Mouse (Mus musculus): ENCODE results near the gene Crkl. TPM values are rescaled to one million over a fixed set of nuclear protein-coding genes. Genes with fewer than 3 reads are reported as not detected.

Crkl gene
- polyA plus RNA-seq, 1 experiment: 56.5 TPM

DNA sequence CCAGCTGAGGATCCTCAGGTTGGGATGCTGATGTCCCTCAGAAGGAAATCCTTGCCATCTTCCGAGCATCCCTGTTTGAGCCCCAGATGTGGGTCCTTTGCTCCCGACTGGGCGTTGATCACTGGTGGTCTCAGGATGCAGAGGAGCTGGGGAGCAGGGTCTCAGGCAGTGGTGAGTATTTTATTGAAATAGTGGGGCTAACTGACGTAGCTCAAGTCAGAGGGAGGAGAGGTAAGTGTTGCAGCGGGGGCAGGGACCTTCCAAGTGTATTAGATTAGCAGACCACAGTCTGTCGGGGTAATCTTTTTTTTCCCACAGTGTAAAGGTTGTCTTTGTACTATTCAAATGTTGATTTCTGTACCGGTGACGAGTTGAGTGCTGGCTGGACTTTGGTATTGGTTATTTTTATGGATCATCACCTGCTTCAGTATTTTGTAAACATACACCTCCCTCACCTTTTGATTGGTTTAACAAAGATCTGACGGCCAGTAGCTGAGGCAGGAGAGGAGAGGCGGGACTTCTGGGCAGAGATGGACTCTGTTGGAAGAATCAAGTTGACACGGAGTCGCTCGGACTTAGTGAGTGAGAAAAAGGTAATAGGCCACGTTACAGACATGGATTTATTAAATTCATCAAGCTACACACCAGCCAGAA is 81.0 kb downstream of the Crkl start:
- Histone ChIP-seq H3K4me1 (ENCODE audit: control insufficient read depth, insufficient read depth, low read length) (peaks cover 6% of the 10 kb centered on the region), H3K4me3 (replicated peaks; ENCODE audit: extremely low read depth, low read depth, low read length) (no peak overlapping the region)
- no peak for DNase-seq
- WGBS: 69% methylated on average over 14 of the region's 14 CpGs
- TF ChIP-seq CTCF (IDR thresholded peaks at IDR 0.05; ENCODE audit: insufficient read depth, low read length): no peak
- no peak for TF ChIP-seq POLR2A (IDR thresholded peaks at IDR 0.05; ENCODE audit: borderline replicate concordance, extremely low read depth, low read depth, low read length)

DNA sequence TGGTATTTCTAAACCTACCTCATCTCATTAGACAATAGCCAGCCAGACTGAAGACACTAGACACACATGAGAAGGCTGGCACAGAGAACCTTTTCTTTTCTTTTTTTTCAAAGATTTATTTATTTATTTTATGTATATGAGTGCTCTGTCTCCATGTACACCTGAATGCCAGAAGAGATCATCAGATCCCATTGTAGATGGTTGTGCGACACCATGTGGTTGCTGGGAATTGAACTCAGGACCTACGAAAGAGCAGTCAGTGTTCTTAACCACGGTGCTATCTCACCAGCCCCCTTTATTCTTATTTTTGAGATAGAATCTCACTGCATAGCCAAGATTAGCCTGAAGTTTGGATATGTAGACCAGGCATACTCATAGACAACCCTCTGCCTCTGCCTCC is 84.8 kb downstream of the Crkl start:
- no peak for TF ChIP-seq POLR2A (IDR thresholded peaks at IDR 0.05; ENCODE audit: borderline replicate concordance, extremely low read depth, low read depth, low read length)
- no peak for TF ChIP-seq CTCF (IDR thresholded peaks at IDR 0.05; ENCODE audit: insufficient read depth, low read length)
- no peak overlapping the region for H3K4me3 ChIP-seq (replicated peaks; ENCODE audit: extremely low read depth, low read depth, low read length)
- 0 out of 2 replicates have a peak, but pooled peaks cover under 1% of the 10 kb centered on the region for H3K4me1 ChIP-seq (ENCODE audit: control insufficient read depth, insufficient read depth, low read length)
- 93% methylated on average over 3 of the region's 3 CpGs for WGBS
- no peak for DNase-seq

Other genes with a start within 250 kb of the Crkl start
- 40.4 and 51.2 TPM in 2 replicates for gene Ube2l3, start 249.3 kb upstream of the Crkl start, polyA plus RNA-seq (2012; rRNA removed)
- 0.02 and 0.07 TPM in 2 replicates for gene Rimbp3, start 243.4 kb upstream of the Crkl start, polyA plus RNA-seq (2012; rRNA removed)
- 2.0 and 2.2 TPM in 2 replicates for gene Hic2, start 218.4 kb upstream of the Crkl start, polyA plus RNA-seq (2012; rRNA removed)
- gene Tmem191c, start 175.9 kb upstream of the Crkl start, polyA plus RNA-seq (2012; rRNA removed): 7.0 and 8.6 TPM in 2 replicates
- gene Serpind1, start 120.6 kb upstream of the Crkl start, polyA plus RNA-seq (2012; rRNA removed): 0.93 and 1.7 TPM in 2 replicates
- gene Snap29, start 46.0 kb upstream of the Crkl start, polyA plus RNA-seq (2012; rRNA removed): 4.6 and 7.3 TPM in 2 replicates
- gene Pi4ka, start 45.7 kb upstream of the Crkl start, polyA plus RNA-seq (2012; rRNA removed): 38.0 and 55.9 TPM in 2 replicates
- 2.5 and 2.6 TPM in 2 replicates for gene Aifm3, start 37.6 kb downstream of the Crkl start, polyA plus RNA-seq (2012; rRNA removed)
- gene Lztr1, start 56.7 kb downstream of the Crkl start, polyA plus RNA-seq (2012; rRNA removed): 243 and 247 TPM in 2 replicates
- 87.3 and 90.4 TPM in 2 replicates for gene Thap7, start 79.1 kb downstream of the Crkl start, polyA plus RNA-seq (2012; rRNA removed)
- gene Lrrc74b, start 109.3 kb downstream of the Crkl start, polyA plus RNA-seq (2012; rRNA removed): 7.3 and 9.5 TPM in 2 replicates
- gene P2rx6, start 109.9 kb downstream of the Crkl start, polyA plus RNA-seq (2012; rRNA removed): 10.7 and 12.7 TPM in 2 replicates
- gene Slc7a4, start 131.2 kb downstream of the Crkl start, polyA plus RNA-seq (2012; rRNA removed): 35.7 and 38.4 TPM in 2 replicates
- gene Smpd4, start 167.4 kb downstream of the Crkl start, polyA plus RNA-seq (2012; rRNA removed): 50.4 and 62.5 TPM in 2 replicates
- 4.9 and 7.0 TPM in 2 replicates for gene Ccdc74a, start 194.5 kb downstream of the Crkl start, polyA plus RNA-seq (2012; rRNA removed)